Mouse (Mus musculus): ENCODE data around the gene Hip1r. TPM values are rescaled to one million over a fixed set of nuclear protein-coding genes. Genes with fewer than 3 reads are reported as not detected.
A peak's percentile ranks its signal among the peaks of the same experiment; 100 is the strongest.

Gene Hip1r
- polyA plus RNA-seq, 1 experiment from 2014 or later, result 18.3 TPM

DNA sequence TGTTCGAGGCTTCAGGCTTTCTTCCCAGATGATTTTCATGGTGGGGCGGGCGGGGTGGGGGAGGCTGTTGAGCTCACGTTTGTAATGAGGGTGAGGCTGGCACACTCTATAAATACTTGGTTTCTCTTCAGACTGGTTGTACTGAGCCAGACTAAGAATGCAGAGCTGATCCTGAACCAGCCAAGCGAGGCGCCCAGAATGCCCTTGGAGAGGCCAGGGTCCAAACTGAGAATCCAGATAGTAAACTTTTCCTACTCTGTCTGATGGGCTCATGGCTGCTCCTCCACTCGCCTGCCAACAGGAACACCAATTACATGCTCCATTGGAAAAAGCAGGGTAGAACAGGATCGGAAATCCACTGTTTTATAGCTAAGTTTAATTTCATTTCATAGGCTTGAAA lies 4.2 kb upstream of the Hip1r start:
- H3K4me3 ChIP-seq (ENCODE audit: low read depth, low read length), result no peak overlapping the region
- WGBS, result 40% methylated on average over 8 of the region's 8 CpGs
- no peaks in the 10 kb centered on the region for H3K4me1 ChIP-seq (replicated peaks; ENCODE audit: control insufficient read depth, insufficient read depth, low read length)
- H3K9ac ChIP-seq (ENCODE audit: low read depth, low read length), result no peak overlapping the region
- no peaks in the 10 kb centered on the region for H3K36me3 ChIP-seq (ENCODE audit: control insufficient read depth, insufficient read depth)
- no peaks in the 10 kb centered on the region for H3K9me3 ChIP-seq (ENCODE audit: control insufficient read depth)
- no peak overlapping the region for H3K4me2 ChIP-seq (replicated peaks; ENCODE audit: low read depth)
- TF ChIP-seq CTCF (IDR thresholded peaks at IDR 0.05; ENCODE audit: low read depth), result no peak
- peak; percentile 42 for ATAC-seq
- peak overlapping the region; percentile 62 for H3K27ac ChIP-seq (ENCODE audit: low read depth, low read length)
- no peaks in the 10 kb centered on the region for H3K27me3 ChIP-seq (replicated peaks; ENCODE audit: control insufficient read depth, insufficient read depth, low read length)

DNA sequence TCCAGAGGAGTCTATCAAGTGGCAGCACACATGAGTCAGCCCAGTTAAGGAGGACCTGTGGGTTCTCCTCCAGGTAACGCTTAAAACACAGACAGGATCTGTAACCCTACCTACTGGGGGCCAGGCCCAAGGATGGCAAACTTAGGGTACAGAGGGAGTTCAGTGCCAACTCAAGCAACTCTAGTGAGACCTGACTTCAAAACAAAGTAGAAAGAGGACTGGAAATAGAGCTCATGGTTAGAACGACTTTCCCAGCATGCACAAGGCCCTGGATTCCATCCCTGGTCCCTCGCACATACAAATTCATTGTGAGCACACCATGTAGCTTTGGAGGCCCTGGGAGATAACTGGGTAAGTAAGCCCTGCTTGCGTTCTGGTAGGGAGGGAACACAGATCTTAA lies 2.9 kb upstream of the Hip1r start:
- Histone ChIP-seq H3K27me3 (replicated peaks; ENCODE audit: control insufficient read depth, insufficient read depth, low read length) (no peaks in the 10 kb centered on the region), H3K4me2 (replicated peaks; ENCODE audit: low read depth) (no peak overlapping the region), H3K9ac (ENCODE audit: low read depth, low read length) (no peak overlapping the region), H3K4me1 (replicated peaks; ENCODE audit: control insufficient read depth, insufficient read depth, low read length) (no peaks in the 10 kb centered on the region), H3K36me3 (ENCODE audit: control insufficient read depth, insufficient read depth) (no peaks in the 10 kb centered on the region), H3K4me3 (ENCODE audit: low read depth, low read length) (no peak overlapping the region), H3K27ac (ENCODE audit: low read depth, low read length) (no peak overlapping the region), H3K9me3 (ENCODE audit: control insufficient read depth) (no peaks in the 10 kb centered on the region)
- no peak for ATAC-seq
- no peak for TF ChIP-seq CTCF (IDR thresholded peaks at IDR 0.05; ENCODE audit: low read depth)
- WGBS, result 77% methylated on average over 4 of the region's 4 CpGs

DNA sequence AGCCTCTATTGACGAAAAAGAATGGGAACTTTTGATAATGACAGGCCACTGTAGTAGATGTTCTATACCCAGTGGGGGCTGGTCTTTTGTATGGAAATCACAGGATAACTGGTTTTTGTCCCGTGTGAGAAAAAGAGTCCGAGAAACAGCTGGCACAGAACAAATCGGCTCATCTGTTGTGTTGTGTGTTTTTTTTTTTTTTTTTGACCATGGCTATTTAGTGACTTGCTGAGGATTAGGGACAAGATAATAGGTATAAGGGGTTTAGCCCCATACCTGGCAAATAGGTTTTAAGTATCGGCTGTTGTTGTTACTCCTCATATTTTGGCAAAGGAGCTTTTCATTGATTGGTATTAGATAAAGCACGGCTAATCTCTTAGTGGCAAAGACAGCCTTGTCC lies 975 bp upstream of the Hip1r start:
- H3K9me3 ChIP-seq (ENCODE audit: control insufficient read depth), result no peaks in the 10 kb centered on the region
- no peak overlapping the region for H3K9ac ChIP-seq (ENCODE audit: low read depth, low read length)
- H3K36me3 ChIP-seq (ENCODE audit: control insufficient read depth, insufficient read depth), result no peaks in the 10 kb centered on the region
- TF ChIP-seq CTCF (IDR thresholded peaks at IDR 0.05; ENCODE audit: low read depth), result no peak
- no peak overlapping the region for H3K4me2 ChIP-seq (replicated peaks; ENCODE audit: low read depth)
- H3K27ac ChIP-seq (ENCODE audit: low read depth, low read length), result no peak overlapping the region
- H3K27me3 ChIP-seq (replicated peaks; ENCODE audit: control insufficient read depth, insufficient read depth, low read length), result no peaks in the 10 kb centered on the region
- WGBS, result 68% methylated on average over 6 of the region's 6 CpGs
- no peak overlapping the region for H3K4me3 ChIP-seq (ENCODE audit: low read depth, low read length)
- 0 out of 2 replicates have a peak, but pooled peaks cover 10% of the 10 kb centered on the region for H3K4me1 ChIP-seq (replicated peaks; ENCODE audit: control insufficient read depth, insufficient read depth, low read length)
- no peak for ATAC-seq

DNA sequence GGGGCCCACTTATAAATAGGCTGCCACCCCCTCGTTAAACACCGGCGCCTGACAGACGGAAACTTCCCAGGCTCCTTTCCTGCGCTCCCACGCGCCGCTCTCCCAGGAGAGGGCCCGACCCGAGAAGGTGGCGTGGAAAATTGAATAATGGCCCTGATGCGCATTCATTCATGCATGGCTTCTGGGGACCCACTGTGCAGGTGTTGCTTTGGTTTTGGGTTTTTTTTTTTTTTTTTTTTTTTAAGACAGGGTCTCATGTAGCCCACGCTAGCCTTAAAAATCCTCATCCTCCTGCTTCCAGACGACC lies 704 bp downstream of the Hip1r start:
- H3K27me3 ChIP-seq (replicated peaks; ENCODE audit: control insufficient read depth, insufficient read depth, low read length), result no peaks in the 10 kb centered on the region
- WGBS, result under 1% methylated on average over 14 of the region's 14 CpGs
- H3K4me3 ChIP-seq (ENCODE audit: low read depth, low read length), result peak overlapping the region; percentile 50
- peak overlapping the region; percentile 75 for H3K4me2 ChIP-seq (replicated peaks; ENCODE audit: low read depth)
- no peaks in the 10 kb centered on the region for H3K36me3 ChIP-seq (ENCODE audit: control insufficient read depth, insufficient read depth)
- H3K27ac ChIP-seq (ENCODE audit: low read depth, low read length), result peak overlapping the region; percentile 90
- TF ChIP-seq CTCF (IDR thresholded peaks at IDR 0.05; ENCODE audit: low read depth), result no peak
- no peak for ATAC-seq
- 0 out of 2 replicates have a peak, but pooled peaks cover 10% of the 10 kb centered on the region for H3K4me1 ChIP-seq (replicated peaks; ENCODE audit: control insufficient read depth, insufficient read depth, low read length)
- no peaks in the 10 kb centered on the region for H3K9me3 ChIP-seq (ENCODE audit: control insufficient read depth)
- H3K9ac ChIP-seq (ENCODE audit: low read depth, low read length), result peak overlapping the region; percentile 70

DNA sequence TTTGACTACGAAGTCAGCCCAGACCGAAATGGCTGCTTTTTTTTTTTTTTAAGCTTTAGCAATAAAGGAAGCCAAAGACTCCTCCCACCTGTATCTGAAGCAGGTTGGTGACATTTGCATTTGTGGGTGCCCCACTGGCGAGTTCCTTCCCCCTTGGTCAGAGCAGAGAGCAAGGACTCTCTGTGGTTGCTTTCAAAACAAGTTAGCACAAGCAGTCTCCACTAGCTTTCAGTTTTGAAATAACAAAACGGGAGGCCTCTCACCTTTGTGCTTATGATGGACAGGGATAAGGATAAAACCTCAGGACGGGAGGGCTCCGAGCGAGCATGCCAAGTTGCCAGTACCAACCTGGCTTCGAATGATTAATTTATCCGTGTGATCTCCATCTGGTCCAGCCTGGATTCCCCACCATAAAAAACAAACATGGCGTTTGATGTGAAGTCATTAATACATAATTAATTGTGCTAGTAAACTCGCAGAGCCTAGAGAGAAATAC lies 1.2 kb downstream of the Hip1r start:
- Histone ChIP-seq H3K27me3 (replicated peaks; ENCODE audit: control insufficient read depth, insufficient read depth, low read length) (no peaks in the 10 kb centered on the region), H3K4me1 (replicated peaks; ENCODE audit: control insufficient read depth, insufficient read depth, low read length) (0 out of 2 replicates have a peak, but pooled peaks cover 10% of the 10 kb centered on the region), H3K4me3 (ENCODE audit: low read depth, low read length) (peak overlapping the region; percentile 50), H3K4me2 (replicated peaks; ENCODE audit: low read depth) (peak overlapping the region; percentile 75), H3K36me3 (ENCODE audit: control insufficient read depth, insufficient read depth) (no peaks in the 10 kb centered on the region), H3K27ac (ENCODE audit: low read depth, low read length) (peak overlapping the region; percentile 90), H3K9me3 (ENCODE audit: control insufficient read depth) (no peaks in the 10 kb centered on the region), H3K9ac (ENCODE audit: low read depth, low read length) (peak overlapping the region; percentile 70; the same call in 1 of the 2 replicates)
- TF ChIP-seq CTCF (IDR thresholded peaks at IDR 0.05; ENCODE audit: low read depth), result no peak
- no peak for ATAC-seq
- WGBS, result 20% methylated on average over 11 of the region's 11 CpGs

DNA sequence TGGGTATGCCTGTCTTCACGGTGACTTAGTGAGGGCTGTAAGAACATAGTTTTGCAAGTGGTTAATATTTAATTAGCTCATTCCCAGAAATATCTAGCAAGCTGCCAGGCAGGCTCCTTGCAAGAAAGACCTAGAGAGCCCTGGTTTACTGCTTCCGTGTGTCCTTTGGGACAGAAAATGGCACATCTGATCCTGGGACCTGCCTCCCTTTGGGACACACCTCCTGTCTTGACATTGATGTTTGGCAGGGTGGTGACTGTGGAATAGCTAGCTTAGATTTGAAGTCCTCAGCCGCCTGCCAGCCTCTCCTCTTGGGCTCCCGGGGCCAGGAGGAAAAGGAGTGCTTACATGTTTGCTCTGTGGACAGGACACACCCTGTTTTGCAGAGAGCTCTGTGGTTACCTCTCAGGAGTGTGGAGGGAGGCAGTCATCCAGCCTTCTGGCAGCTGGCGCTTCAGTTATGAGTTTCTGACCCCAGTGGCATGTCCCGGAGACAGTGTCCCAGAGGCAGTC lies 2.3 kb downstream of the Hip1r start:
- 28% methylated on average over 6 of the region's 6 CpGs for WGBS
- Histone ChIP-seq H3K9me3 (ENCODE audit: control insufficient read depth) (no peaks in the 10 kb centered on the region), H3K27me3 (replicated peaks; ENCODE audit: control insufficient read depth, insufficient read depth, low read length) (no peaks in the 10 kb centered on the region), H3K36me3 (ENCODE audit: control insufficient read depth, insufficient read depth) (no peaks in the 10 kb centered on the region), H3K4me3 (ENCODE audit: low read depth, low read length) (peak overlapping the region; percentile 50; the same call in 1 of the 2 replicates), H3K4me2 (replicated peaks; ENCODE audit: low read depth) (peak overlapping the region; percentile 75), H3K4me1 (replicated peaks; ENCODE audit: control insufficient read depth, insufficient read depth, low read length) (0 out of 2 replicates have a peak, but pooled peaks cover 10% of the 10 kb centered on the region), H3K27ac (ENCODE audit: low read depth, low read length) (peak overlapping the region; percentile 78), H3K9ac (ENCODE audit: low read depth, low read length) (no peak overlapping the region)
- TF ChIP-seq CTCF (IDR thresholded peaks at IDR 0.05; ENCODE audit: low read depth), result no peak
- ATAC-seq, result peak; percentile 52

Measured in intestine, postnatal 0 days (tissue).